Mouse (Mus musculus) gastrocnemius, adult 2 months (tissue): ENCODE data around the gene Ndufs7. TPM values are rescaled to one million over a fixed set of nuclear protein-coding genes. Genes with fewer than 3 reads are reported as not detected.

ENCODE experiments used
- DNase-seq: peaks from one replicate; pipeline ENCODE4 v3.0.0; 2022
- H3K27ac ChIP-seq: fragments of 200-600 bp; 2 replicates; pipeline ENCODE4 v1.8.1; 2022; ENCODE audit warnings: mild to moderate bottlenecking
- H3K4me3 ChIP-seq: fragments of 200-600 bp; 2 replicates; pipeline ENCODE4 v1.8.1; 2022; ENCODE audit warnings: mild to moderate bottlenecking, moderate library complexity
- CTCF ChIP-seq: fragments of 200-600 bp; IDR thresholded peaks from 2 replicates; pipeline ENCODE4 v1.8.1; 2022; ENCODE audit warnings: antibody characterized with exemption, mild to moderate bottlenecking, moderate library complexity
- intact Hi-C: fragments of 180-260 bp; cut with DNase I; formaldehyde crosslinking; loops from one replicate; pipeline ENCODE4 v1.15.1; 2025
- total RNA-seq, 2 experiments: library from RNA; stranded (reverse); gene quantifications; 2 replicates each; pipeline ENCODE4 v1.2.3; 2021

Ndufs7 gene
- total RNA-seq, 2 experiments from 2014 or later, result 496 to 663 TPM

DNA sequence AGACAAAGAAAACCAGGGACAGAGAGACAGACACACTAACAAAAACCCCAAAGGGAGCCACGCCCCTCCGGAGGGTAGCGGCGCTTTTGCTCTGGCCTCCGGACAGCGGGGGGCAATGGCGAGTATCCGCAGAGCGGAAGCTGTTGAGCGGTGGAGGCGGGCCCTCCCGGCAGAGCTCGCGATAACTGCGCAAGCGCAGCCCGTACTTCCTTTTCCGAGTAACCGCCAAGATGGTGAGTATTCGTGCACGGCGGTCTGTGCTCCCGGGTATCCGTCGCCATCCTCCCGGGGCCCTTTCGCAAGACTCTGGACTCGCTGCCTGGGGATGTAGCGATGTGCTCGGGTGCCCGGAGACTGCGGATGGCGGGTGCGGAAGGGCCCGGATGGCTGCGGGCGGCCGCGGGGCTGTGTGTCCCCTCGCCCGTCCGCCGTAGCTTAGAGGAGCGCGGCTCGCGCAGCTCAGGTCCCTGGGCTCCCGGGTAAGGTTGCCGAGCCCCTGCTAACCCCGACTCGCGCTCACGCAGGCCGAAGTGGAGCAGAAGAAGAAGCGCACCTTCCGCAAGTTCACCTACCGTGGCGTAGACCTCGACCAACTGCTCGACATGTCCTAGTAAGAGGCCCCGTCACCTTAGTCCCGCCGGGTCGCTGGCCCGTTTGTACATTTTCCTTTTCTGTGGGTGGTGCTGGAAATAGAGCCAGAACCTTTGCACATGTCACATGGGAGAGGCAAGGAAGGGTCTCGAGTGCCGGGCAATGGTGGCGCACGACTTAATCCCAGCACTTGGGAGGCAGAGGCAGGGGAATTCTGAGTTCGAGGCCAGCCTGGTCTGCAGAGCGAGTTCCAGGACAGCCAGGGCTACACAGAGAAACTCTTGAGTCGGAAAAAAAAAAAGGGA is 43.6 kb downstream of the Ndufs7 start, which contains the start of gene Rps15:
Gene Rps15 (plus strand): TSS at position 203 of the 896 bp plus-strand sequence.
- peak within 1 kb of the TSS; percentile 92 for H3K27ac ChIP-seq

DNA sequence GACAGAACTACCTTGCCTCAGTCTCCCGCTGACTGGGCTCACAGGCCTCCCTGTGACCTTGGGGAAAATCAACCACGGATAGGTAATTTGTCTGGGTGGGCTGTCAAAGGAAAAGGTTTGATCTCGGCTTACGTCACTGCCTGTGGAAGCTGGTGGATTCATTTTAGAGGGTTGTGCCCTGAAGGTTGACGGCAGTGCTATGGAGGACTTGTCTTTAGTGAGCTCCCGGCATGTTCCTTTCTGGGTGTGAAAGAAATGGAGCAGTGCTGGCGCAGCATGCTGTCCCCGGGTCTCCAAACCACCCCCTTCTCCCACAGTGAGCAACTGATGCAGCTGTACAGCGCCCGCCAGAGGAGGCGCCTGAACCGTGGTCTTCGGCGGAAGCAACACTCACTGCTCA is 44.4 kb downstream of the Ndufs7 start:
- Histone ChIP-seq H3K27ac (peak overlapping the region; percentile 92), H3K4me3 (peak overlapping the region; percentile 74)
- DNase-seq, result no peak
- TF ChIP-seq CTCF, result no peak
- intact Hi-C loops, result no loop called here

More for the DNA sequence above, 43.6 kb downstream of the Ndufs7 start, which contains the start of gene Rps15:
- intact Hi-C loops, result loop anchor here (1.0 kb wide), 1 partner anchor 28 kb away; the partner anchor contains the start of gene 2310011J03Rik
- peak within 1 kb of the TSS; percentile 74 for H3K4me3 ChIP-seq
- DNase-seq, result peak; percentile 97
- peak; percentile 81 for TF ChIP-seq CTCF

DNA sequence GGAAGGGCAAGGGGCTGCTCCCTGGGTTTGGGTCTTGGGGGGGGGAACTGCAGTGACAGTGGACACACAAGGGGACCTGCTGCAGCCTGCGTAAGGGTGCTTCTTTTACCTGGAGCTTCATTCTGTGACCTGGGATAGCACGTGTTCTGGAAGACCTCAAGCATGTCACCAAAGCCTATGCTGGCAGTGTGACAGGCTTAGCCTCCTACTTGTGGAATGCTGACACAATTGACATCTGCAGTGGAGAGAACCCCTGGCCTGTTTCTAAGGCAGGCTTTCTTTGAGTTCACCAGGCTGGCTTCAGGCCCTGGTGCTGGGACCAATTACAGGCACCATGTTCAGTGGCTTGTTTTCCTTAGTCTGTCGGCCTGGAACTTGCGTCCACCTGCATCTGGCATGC is 45.4 kb downstream of the Ndufs7 start:
- DNase-seq, result no peak
- TF ChIP-seq CTCF, result no peak
- Histone ChIP-seq H3K4me3 (no peak overlapping the region), H3K27ac (no peak overlapping the region)
- intact Hi-C loops, result loop anchor here (2.0 kb wide), 1 partner anchor 80 kb away; no protein-coding TSS in a partner anchor

DNA sequence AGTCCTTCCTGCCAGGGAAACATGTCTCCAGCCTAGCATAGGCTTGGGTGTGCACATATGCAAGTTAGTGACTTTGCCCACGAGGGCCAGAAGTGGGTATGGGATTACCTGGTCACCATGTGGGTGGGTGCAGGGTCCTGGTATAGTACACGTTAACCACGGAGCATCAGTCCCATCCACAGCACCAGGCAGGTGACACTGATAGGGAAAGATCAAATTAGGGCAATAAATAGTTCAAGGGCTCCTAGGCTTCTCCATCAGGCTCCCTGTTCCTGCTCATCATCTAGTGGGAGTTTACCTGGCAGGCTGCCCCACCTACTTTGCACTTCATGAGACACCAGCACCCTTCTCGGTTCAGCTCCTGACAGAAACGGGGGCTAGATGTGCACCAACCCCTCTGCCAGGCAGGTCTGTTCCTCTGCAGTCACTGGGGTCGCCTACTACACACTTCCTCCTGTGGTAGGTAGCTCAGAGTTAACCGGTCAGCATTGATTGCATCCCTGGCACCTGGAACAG is 45.9 kb downstream of the Ndufs7 start:
- Histone ChIP-seq H3K27ac (peak overlapping the region; percentile 62; the same call in 1 of the 2 replicates), H3K4me3 (no peak overlapping the region)
- intact Hi-C loops, result loop anchor here (1.0 to 2.0 kb wide), 2 partner anchors 53 to 80 kb away; partner anchors contain the start of gene Adamtsl5
- DNase-seq, result no peak
- TF ChIP-seq CTCF, result no peak

DNA sequence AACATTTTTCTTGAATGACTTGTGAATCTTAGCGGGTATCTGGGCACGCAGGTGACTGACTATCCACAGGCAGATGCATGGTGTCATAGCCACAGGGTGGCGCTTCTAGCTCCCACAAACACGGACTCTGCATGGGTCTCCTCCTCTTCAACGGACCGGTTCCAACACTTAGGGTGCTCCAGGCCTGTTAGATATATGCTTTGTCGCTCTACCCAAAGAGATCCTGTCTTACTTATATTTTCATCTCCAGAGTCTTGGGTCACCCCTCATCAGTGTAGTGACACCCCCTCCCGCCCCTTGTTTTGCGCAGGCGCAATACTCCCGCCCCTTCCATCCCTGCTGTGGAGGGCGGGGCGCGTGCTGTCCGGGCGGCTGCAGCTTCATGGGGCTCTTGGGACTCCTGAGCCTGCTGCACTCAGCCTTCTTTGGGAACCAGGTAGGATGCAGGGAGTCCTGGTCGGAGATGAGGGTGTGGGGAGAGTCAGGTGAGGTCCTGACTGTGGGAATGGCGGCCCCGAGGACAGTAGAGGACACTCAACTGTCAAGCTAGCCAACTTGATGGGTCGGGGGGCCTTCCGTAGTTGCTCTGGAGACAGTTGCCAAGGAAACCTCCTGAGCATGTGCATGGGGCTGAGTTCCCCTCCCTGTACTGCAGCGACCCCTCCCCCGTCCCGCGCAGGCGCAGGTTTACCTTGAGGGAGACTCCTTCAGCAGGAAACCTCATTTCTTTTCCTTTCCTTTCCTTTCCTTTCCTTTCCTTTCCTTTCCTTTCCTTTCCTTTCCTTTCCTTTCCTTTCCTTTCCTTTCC is 46.9 kb downstream of the Ndufs7 start, which contains the start of gene Apc2:
Gene Apc2 (plus strand): TSS at position 360 of the 808 bp plus-strand sequence.
- intact Hi-C loops, result loop anchor here (1.0 to 2.0 kb wide), 2 partner anchors 52 to 79 kb away; partner anchors contain the start of gene Adamtsl5
- TF ChIP-seq CTCF, result peak; percentile 83
- H3K4me3 ChIP-seq, result peak within 1 kb of the TSS; percentile 71
- DNase-seq, result peak; percentile 81
- H3K27ac ChIP-seq, result peak within 1 kb of the TSS; percentile 62

DNA sequence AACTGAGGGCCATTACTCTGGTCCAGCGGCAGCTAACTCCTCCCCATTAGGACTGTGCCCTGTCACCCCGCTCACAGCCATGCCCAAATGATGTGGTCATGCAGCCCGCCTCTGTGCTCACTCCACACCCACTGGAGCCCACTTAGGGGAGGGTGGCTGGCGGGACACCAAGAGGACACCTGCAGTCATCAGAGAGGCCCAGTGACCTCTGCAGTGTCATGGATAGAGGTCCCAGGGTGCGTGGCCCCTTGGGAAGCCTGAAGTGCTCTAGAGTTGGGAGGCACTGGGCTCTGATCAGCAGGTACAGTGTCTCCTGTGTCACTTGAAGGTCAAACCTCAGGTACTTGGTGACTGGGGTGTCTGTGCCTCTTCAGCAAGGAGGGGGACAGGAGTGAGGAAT is 47.9 kb downstream of the Ndufs7 start:
- Histone ChIP-seq H3K4me3 (no peak overlapping the region), H3K27ac (no peak overlapping the region)
- DNase-seq, result no peak
- no peak for TF ChIP-seq CTCF
- intact Hi-C loops, result no loop called here

DNA sequence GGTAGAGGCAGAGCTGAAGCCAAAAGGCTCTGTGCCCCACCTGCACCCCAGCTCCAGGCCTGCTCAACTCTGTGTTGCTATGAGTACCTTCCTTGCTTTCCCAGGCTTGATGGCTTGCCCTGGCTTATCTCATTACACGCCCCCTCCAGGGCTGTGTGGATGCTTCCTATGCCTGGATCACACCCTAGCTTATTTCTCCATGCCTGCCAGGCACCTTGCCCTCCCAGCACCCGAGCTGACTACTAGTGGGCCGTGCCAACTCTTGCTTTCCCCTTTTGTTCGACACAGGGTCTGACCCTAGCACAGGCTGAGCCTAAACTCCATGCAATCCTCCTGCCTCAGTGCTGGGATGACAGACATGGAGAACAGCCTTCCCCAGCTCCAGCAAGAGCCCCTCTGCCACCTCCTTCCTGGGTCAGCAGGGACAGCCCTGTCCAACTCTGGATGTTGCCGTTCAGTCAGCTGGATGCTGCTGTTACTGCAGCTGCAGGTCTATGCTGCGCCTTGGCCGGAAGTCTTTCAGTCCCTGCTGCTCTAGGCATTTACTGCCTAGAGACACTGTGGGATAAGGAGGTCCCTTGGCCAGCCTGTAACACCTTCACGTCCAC is 48.7 kb downstream of the Ndufs7 start:
- intact Hi-C loops, result no loop called here
- no peak for DNase-seq
- Histone ChIP-seq H3K4me3 (no peak overlapping the region), H3K27ac (no peak overlapping the region)
- TF ChIP-seq CTCF, result no peak

DNA sequence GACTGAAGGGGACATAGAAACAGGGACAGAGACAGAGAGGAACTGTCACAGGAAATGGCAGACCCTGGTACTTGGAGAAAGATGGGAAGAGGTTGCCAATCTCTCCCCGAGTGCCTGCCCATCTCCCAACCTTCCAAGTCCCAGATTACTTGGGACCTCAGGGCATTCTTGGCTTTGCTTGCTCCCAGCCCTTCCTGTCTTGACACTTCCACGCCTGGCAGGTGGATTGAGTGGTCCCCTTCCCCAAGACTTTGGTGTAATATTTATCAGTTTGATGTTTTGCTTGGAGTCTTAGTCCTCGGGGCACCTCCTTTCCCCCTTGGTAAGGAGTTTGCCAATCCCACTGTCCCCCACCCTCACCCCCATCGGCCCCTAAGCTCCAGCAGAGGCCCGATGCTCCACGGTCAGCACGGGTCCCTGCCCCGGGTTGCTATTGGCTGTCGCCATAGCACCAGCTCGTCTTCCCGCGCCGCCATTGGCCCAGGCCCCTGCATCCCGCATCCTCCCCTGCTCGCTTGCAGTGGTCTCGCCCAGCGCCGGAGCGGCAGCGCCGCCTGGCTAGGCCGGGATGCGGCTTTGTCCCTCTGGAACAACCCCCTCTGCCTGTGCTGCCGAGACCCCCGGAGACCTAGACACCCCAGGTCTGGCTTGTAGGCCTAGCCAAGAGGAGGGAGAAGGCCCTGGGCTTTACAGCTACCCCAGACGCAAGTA is 49.8 kb downstream of the Ndufs7 start:
- H3K27ac ChIP-seq, result no peak overlapping the region
- DNase-seq, result peak; percentile 53
- intact Hi-C loops, result no loop called here
- H3K4me3 ChIP-seq, result peak overlapping the region; percentile 36; the same call in 1 of the 2 replicates
- no peak for TF ChIP-seq CTCF

DNA sequence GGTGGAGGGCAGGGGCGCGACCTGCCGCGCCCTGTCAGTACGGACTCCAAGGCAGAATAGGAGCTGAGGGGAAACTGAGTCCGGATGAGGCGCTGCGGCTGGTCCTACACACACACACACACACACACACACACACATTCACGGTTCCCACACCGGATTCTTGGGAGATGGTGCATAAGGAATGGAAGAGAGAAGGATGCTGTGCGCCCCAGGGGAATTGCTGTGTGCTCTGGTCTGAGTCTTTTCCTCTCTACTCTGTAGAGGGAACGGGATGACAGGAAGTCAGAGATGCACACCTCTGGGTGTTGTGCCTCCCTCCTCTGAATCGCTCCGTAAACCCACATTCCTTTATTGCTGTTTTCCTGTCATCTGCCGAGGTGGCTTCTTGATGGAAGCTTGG is 50.4 kb downstream of the Ndufs7 start:
- Histone ChIP-seq H3K4me3 (peak overlapping the region; percentile 36; the same call in 1 of the 2 replicates), H3K27ac (no peak overlapping the region)
- DNase-seq, result no peak
- intact Hi-C loops, result no loop called here
- TF ChIP-seq CTCF, result no peak

DNA sequence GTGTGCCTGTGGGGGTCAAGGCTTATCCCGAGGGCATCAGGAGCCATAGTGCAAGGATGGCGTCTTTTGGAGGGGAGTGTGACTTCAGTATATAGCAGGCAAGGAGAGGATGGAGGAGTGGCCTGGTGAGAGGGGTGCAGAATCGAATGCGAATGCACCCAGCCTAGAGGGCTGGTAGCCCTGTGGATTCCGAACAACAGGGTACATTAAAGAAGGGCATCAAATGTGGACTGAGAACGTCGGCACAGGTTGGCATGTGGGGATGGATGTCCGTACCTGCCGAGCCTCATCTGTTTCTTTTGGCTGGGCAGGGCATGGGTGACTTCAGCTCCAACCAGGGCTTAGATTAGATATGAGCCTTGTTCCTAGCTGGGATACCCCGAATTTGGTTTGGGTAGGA is 50.9 kb downstream of the Ndufs7 start:
- no peak overlapping the region for H3K4me3 ChIP-seq
- no peak for DNase-seq
- TF ChIP-seq CTCF, result no peak
- H3K27ac ChIP-seq, result no peak overlapping the region
- intact Hi-C loops, result no loop called here

DNA sequence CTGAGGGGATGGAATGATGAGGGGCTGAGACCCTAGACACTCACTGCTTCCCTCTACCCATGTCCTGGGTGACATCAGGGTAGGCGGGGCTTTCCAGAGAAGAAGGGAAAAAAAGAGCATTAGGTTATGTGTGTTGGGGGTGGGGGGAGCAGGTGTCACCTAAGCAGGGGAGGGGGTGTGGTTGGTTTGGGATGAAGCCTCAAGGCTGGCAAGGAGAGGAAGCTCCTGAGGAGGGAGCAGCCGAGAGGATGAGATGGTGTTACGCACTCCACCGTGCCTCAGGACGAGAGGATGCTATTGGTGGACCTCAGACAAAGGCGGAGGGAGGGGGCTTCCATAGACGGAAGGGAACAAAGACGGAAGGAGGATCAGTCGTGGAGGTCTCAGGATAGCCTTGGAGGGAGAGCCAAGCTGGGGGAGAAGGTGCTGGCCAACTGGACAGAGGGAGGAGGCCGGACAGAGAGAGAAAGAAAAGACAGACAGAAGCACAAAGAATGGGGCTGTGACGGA is 51.8 kb downstream of the Ndufs7 start:
- H3K4me3 ChIP-seq, result no peak overlapping the region
- DNase-seq, result no peak
- intact Hi-C loops, result no loop called here
- no peak for TF ChIP-seq CTCF
- peak overlapping the region; percentile 75; the same call in 1 of the 2 replicates for H3K27ac ChIP-seq
